Mouse (Mus musculus): ENCODE results near the gene Fam89b. TPM values are rescaled to one million over a fixed set of nuclear protein-coding genes. Genes with fewer than 3 reads are reported as not detected.

The Fam89b gene
- polyA plus RNA-seq, 1 experiment from 2014 or later = 73.0 TPM

GRCm38 (mm10) chr19:5713730-5714129, 15.7 kb downstream of the Fam89b start:
- DNase-seq (ENCODE audit: low read depth, low spot score) = no peak
- POLR2A ChIA-PET = no interaction called here
- in situ Hi-C loops (cut with MboI; ENCODE audit: low pct_unique_long_range_greater_than_20kb) = loop anchor here (5.0 kb wide), 2 partner anchors 64 to 174 kb away; no protein-coding TSS in a partner anchor
- ATAC-seq = peak; percentile 38
- H3K27me3 ChIP-seq = no peaks in the 10 kb centered on the region
- CTCF ChIA-PET = interaction anchor here (0.9 to 4.5 kb wide), 5 partner anchors 9 to 73 kb away, joined by 4 to 48 read pairs (median 6); partner anchors contain the start of gene Ehbp1l1
- TF ChIP-seq CTCF (IDR thresholded peaks at IDR 0.05) = no peak

- ChIA-PET CTCF (interaction anchor here (0.9 to 4.5 kb wide), 5 partner anchors 10 to 74 kb away, joined by 4 to 48 read pairs (median 6); partner anchors contain the start of gene Ehbp1l1), POLR2A (interaction anchor here (0.6 kb wide), 1 partner anchor 69 kb away, joined by 3 read pairs; no protein-coding TSS in a partner anchor)
- no peak for DNase-seq (ENCODE audit: low read depth, low spot score)
- ATAC-seq = no peak
- TF ChIP-seq CTCF (IDR thresholded peaks at IDR 0.05) = no peak
- in situ Hi-C loops (cut with MboI; ENCODE audit: low pct_unique_long_range_greater_than_20kb) = loop anchor here (5.0 kb wide), 2 partner anchors 64 to 174 kb away; no protein-coding TSS in a partner anchor
- H3K27me3 ChIP-seq = no peaks in the 10 kb centered on the region
Measured at GRCm38 (mm10) chr19:5713255-5713654, 16.2 kb downstream of the Fam89b start.

GRCm38 (mm10) chr19:5711907-5712460, 17.5 kb downstream of the Fam89b start:
- no peaks in the 10 kb centered on the region for H3K27me3 ChIP-seq
- no peak for ATAC-seq
- no peak for TF ChIP-seq CTCF (IDR thresholded peaks at IDR 0.05)
- ChIA-PET CTCF (interaction anchor here (0.9 to 4.5 kb wide), 3 partner anchors 15 to 178 kb away, joined by 3 to 48 read pairs (median 22); partner anchors contain the start of gene Ehbp1l1), POLR2A (no interaction called here)
- in situ Hi-C loops (cut with MboI; ENCODE audit: low pct_unique_long_range_greater_than_20kb) = loop anchor here (5.0 kb wide), 2 partner anchors 65 to 175 kb away; no protein-coding TSS in a partner anchor
- no peak for DNase-seq (ENCODE audit: low read depth, low spot score)

- ChIA-PET POLR2A (interaction anchor here (0.7 to 1.4 kb wide), 2 partner anchors 11 to 70 kb away, joined by 4 to 5 read pairs; no protein-coding TSS in a partner anchor), CTCF (interaction anchor here (0.8 to 4.5 kb wide), 16 partner anchors 10 to 178 kb away, joined by 3 to 48 read pairs (median 4); partner anchors contain the start of genes Ap5b1, Ehbp1l1 and Ltbp3)
- no peaks in the 10 kb centered on the region for H3K27me3 ChIP-seq
- TF ChIP-seq CTCF (IDR thresholded peaks at IDR 0.05) = no peak
- ATAC-seq (no peak), DNase-seq (ENCODE audit: low read depth, low spot score) (no peak)
- in situ Hi-C loops (cut with MboI; ENCODE audit: low pct_unique_long_range_greater_than_20kb) = loop anchor here (5.0 kb wide), 2 partner anchors 66 to 176 kb away; no protein-coding TSS in a partner anchor
Measured at GRCm38 (mm10) chr19:5711218-5711617, 18.2 kb downstream of the Fam89b start.

- in situ Hi-C loops (cut with MboI; ENCODE audit: low pct_unique_long_range_greater_than_20kb) = loop anchor here (5.0 kb wide), 2 partner anchors 67 to 177 kb away; no protein-coding TSS in a partner anchor
- no peak for ATAC-seq
Measured at GRCm38 (mm10) chr19:5710581-5710980, 18.9 kb downstream of the Fam89b start.

GRCm38 (mm10) chr19:5710068-5710467, 19.4 kb downstream of the Fam89b start:
- H3K27me3 ChIP-seq = no peaks in the 10 kb centered on the region
- ChIA-PET CTCF (interaction anchor here (1.0 to 4.5 kb wide), 13 partner anchors 12 to 143 kb away, joined by 3 to 48 read pairs (median 4); partner anchors contain the start of genes Ap5b1, Ehbp1l1 and Ltbp3), POLR2A (interaction anchor here (0.7 to 1.4 kb wide), 2 partner anchors 10 to 138 kb away, joined by 5 read pairs; no protein-coding TSS in a partner anchor)
- TF ChIP-seq CTCF (IDR thresholded peaks at IDR 0.05) = no peak
- no peak for ATAC-seq
- DNase-seq (ENCODE audit: low read depth, low spot score) = no peak
- in situ Hi-C loops (cut with MboI; ENCODE audit: low pct_unique_long_range_greater_than_20kb) = loop anchor here (5.0 kb wide), 2 partner anchors 67 to 177 kb away; no protein-coding TSS in a partner anchor

More at GRCm38 (mm10) chr19:5710581-5710980, 18.9 kb downstream of the Fam89b start:
- no peak for TF ChIP-seq CTCF (IDR thresholded peaks at IDR 0.05)
- H3K27me3 ChIP-seq = no peaks in the 10 kb centered on the region
- ChIA-PET POLR2A (interaction anchor here (0.7 to 1.4 kb wide), 3 partner anchors 10 to 138 kb away, joined by 4 to 5 read pairs (median 5); no protein-coding TSS in a partner anchor), CTCF (interaction anchor here (0.8 to 4.5 kb wide), 17 partner anchors 9 to 143 kb away, joined by 3 to 48 read pairs (median 4); partner anchors contain the start of genes Ap5b1, Ehbp1l1 and Ltbp3)
- no peak for DNase-seq (ENCODE audit: low read depth, low spot score)

GRCm38 (mm10) chr19:5704801-5705571, 24.5 kb downstream of the Fam89b start:
- ATAC-seq (no peak), DNase-seq (ENCODE audit: low read depth, low spot score) (no peak)
- TF ChIP-seq CTCF (IDR thresholded peaks at IDR 0.05) = no peak
- in situ Hi-C loops (cut with MboI; ENCODE audit: low pct_unique_long_range_greater_than_20kb) = no loop called here
- no peaks in the 10 kb centered on the region for H3K27me3 ChIP-seq
- POLR2A ChIA-PET = interaction anchor here (1.5 to 2.6 kb wide), 2 partner anchors 20 to 74 kb away, joined by 4 to 8 read pairs; no protein-coding TSS in a partner anchor
- CTCF ChIA-PET = interaction anchor here (1.4 kb wide), 1 partner anchor 82 kb away, joined by 3 read pairs; no protein-coding TSS in a partner anchor

- CTCF ChIA-PET = interaction anchor here (1.4 kb wide), 1 partner anchor 83 kb away, joined by 3 read pairs; no protein-coding TSS in a partner anchor
- TF ChIP-seq CTCF (IDR thresholded peaks at IDR 0.05) = no peak
- POLR2A ChIA-PET = interaction anchor here (1.5 kb wide), 1 partner anchor 75 kb away, joined by 4 read pairs; no protein-coding TSS in a partner anchor
- in situ Hi-C loops (cut with MboI; ENCODE audit: low pct_unique_long_range_greater_than_20kb) = no loop called here
- H3K27me3 ChIP-seq = no peaks in the 10 kb centered on the region
- no peak for ATAC-seq
- no peak for DNase-seq (ENCODE audit: low read depth, low spot score)
Measured at GRCm38 (mm10) chr19:5704163-5704800, 25.2 kb downstream of the Fam89b start, which contains the start of gene Kcnk7. TSS of gene Kcnk7 (plus strand) at chr19:5704367.

- DNase-seq (ENCODE audit: low read depth, low spot score) (no peak), ATAC-seq (no peak)
- no peak for TF ChIP-seq CTCF (IDR thresholded peaks at IDR 0.05)
- POLR2A ChIA-PET = no interaction called here
- CTCF ChIA-PET = no interaction called here
- H3K27me3 ChIP-seq = no peaks in the 10 kb centered on the region
- in situ Hi-C loops (cut with MboI; ENCODE audit: low pct_unique_long_range_greater_than_20kb) = no loop called here
Measured at GRCm38 (mm10) chr19:5695849-5696462, 33.5 kb downstream of the Fam89b start.

All from Patski (cell line).